Mouse (Mus musculus) erythroblast, embryonic 14.5 days (primary cell): ENCODE measurements around the gene Ap3d1. TPM values are rescaled to one million over a fixed set of nuclear protein-coding genes. Genes with fewer than 3 reads are reported as not detected.

Experiments used
- H3K27me3 ChIP-seq: 2 replicates; pipeline ENCODE4 v1.6.1; 2012; ENCODE audit warnings: inconsistent platforms; ENCODE audit not compliant: control insufficient read depth
- H3K36me3 ChIP-seq: 2 replicates; pipeline ENCODE4 v1.6.1; 2012; ENCODE audit warnings: mild to moderate bottlenecking, inconsistent platforms; ENCODE audit not compliant: control insufficient read depth
- H3K4me1 ChIP-seq: 2 replicates; pipeline ENCODE4 v1.6.1; 2012; ENCODE audit warnings: inconsistent platforms; ENCODE audit not compliant: control insufficient read depth
- H3K4me3 ChIP-seq: replicated peaks from 2 replicates; pipeline ENCODE3; 2012; ENCODE audit warnings: moderate library complexity, mild to moderate bottlenecking, inconsistent platforms
- H3K9me3 ChIP-seq: 2 replicates; pipeline ENCODE4 v1.6.1; 2012; ENCODE audit warnings: low read length, inconsistent platforms, mixed read lengths; ENCODE audit not compliant: control insufficient read depth
- GATA1 ChIP-seq: IDR thresholded peaks from 2 replicates; pipeline ENCODE4 v1.6.1; 2012; ENCODE audit warnings: low read length, inconsistent platforms, mixed read lengths
- TAL1 ChIP-seq: IDR thresholded peaks from 3 replicates; pipeline ENCODE4 v1.6.1; 2012; ENCODE audit warnings: low read length, inconsistent platforms, mixed read lengths
- polyA plus RNA-seq: library from polyadenylated mRNA; stranded (reverse); fragments of >175 nt; gene quantifications from 2 replicates; pipeline ENCODE4 v1.2.3, GENCODE M21; 2012

Gene Ap3d1
- polyA plus RNA-seq, 1 experiment: 2.6 TPM

GRCm38 (mm10) chr10:80695186-80695585 lies 46.9 kb downstream of the Ap3d1 start:
- Histone ChIP-seq H3K9me3 (no peaks in the 10 kb centered on the region), H3K36me3 (peaks cover 90% of the 10 kb centered on the region), H3K27me3 (no peaks in the 10 kb centered on the region), H3K4me3 (no peak overlapping the region), H3K4me1 (peaks cover 98% of the 10 kb centered on the region)
- TF ChIP-seq GATA1: no peak
- TF ChIP-seq TAL1: no peak

- Histone ChIP-seq H3K4me1 (peaks cover 94% of the 10 kb centered on the region), H3K4me3 (no peak overlapping the region), H3K9me3 (no peaks in the 10 kb centered on the region), H3K36me3 (peaks cover 92% of the 10 kb centered on the region), H3K27me3 (no peaks in the 10 kb centered on the region)
- no peak for TF ChIP-seq TAL1
- no peak for TF ChIP-seq GATA1
Measured at GRCm38 (mm10) chr10:80694159-80694938, 47.7 kb downstream of the Ap3d1 start.

GRCm38 (mm10) chr10:80693401-80694045 lies 48.5 kb downstream of the Ap3d1 start:
- Histone ChIP-seq H3K27me3 (no peaks in the 10 kb centered on the region), H3K4me3 (no peak overlapping the region), H3K36me3 (peaks cover 92% of the 10 kb centered on the region), H3K4me1 (peaks cover 85% of the 10 kb centered on the region), H3K9me3 (no peaks in the 10 kb centered on the region)
- TF ChIP-seq GATA1 (no peak), TAL1 (no peak)

GRCm38 (mm10) chr10:80692249-80693165 lies 49.6 kb downstream of the Ap3d1 start:
- peaks cover 93% of the 10 kb centered on the region for H3K36me3 ChIP-seq
- peaks cover 77% of the 10 kb centered on the region for H3K4me1 ChIP-seq
- TF ChIP-seq TAL1 (no peak), GATA1 (no peak)
- no peak overlapping the region for H3K4me3 ChIP-seq
- H3K27me3 ChIP-seq: no peaks in the 10 kb centered on the region
- H3K9me3 ChIP-seq: no peaks in the 10 kb centered on the region

- Histone ChIP-seq H3K9me3 (no peaks in the 10 kb centered on the region), H3K36me3 (peaks cover 96% of the 10 kb centered on the region), H3K27me3 (no peaks in the 10 kb centered on the region), H3K4me1 (peaks cover 78% of the 10 kb centered on the region), H3K4me3 (no peak overlapping the region)
- no peak for TF ChIP-seq GATA1
- TF ChIP-seq TAL1: no peak
Measured at GRCm38 (mm10) chr10:80687850-80688249, 54.2 kb downstream of the Ap3d1 start.

- TF ChIP-seq GATA1 (no peak), TAL1 (no peak)
- Histone ChIP-seq H3K27me3 (no peaks in the 10 kb centered on the region), H3K4me1 (peaks cover 71% of the 10 kb centered on the region), H3K4me3 (no peak overlapping the region), H3K36me3 (peaks cover 90% of the 10 kb centered on the region), H3K9me3 (no peaks in the 10 kb centered on the region)
Measured at GRCm38 (mm10) chr10:80686617-80687016, 55.4 kb downstream of the Ap3d1 start.

- Histone ChIP-seq H3K4me3 (peak overlapping the region; percentile 50), H3K9me3 (no peaks in the 10 kb centered on the region), H3K36me3 (peaks cover 75% of the 10 kb centered on the region), H3K27me3 (no peaks in the 10 kb centered on the region), H3K4me1 (peaks cover 62% of the 10 kb centered on the region)
- TF ChIP-seq TAL1: peak; percentile 80
- TF ChIP-seq GATA1: peak; percentile 75
Measured at GRCm38 (mm10) chr10:80684984-80685383, 57.1 kb downstream of the Ap3d1 start.

- Histone ChIP-seq H3K36me3 (peaks cover 71% of the 10 kb centered on the region), H3K9me3 (no peaks in the 10 kb centered on the region), H3K4me3 (peak overlapping the region; percentile 14), H3K27me3 (no peaks in the 10 kb centered on the region), H3K4me1 (peaks cover 66% of the 10 kb centered on the region)
- TF ChIP-seq TAL1 (no peak), GATA1 (no peak)
Measured at GRCm38 (mm10) chr10:80684214-80684613, 57.9 kb downstream of the Ap3d1 start.

- TF ChIP-seq TAL1 (no peak), GATA1 (no peak)
- Histone ChIP-seq H3K4me1 (peaks cover 72% of the 10 kb centered on the region), H3K4me3 (no peak overlapping the region), H3K36me3 (peaks cover 66% of the 10 kb centered on the region), H3K9me3 (no peaks in the 10 kb centered on the region), H3K27me3 (no peaks in the 10 kb centered on the region)
Measured at GRCm38 (mm10) chr10:80683647-80684046, 58.4 kb downstream of the Ap3d1 start.
